Comparison of ENCODE assay signal across 9 mouse cellular contexts in genomic region chr17:35710705-35711347, GRCm38 (mm10). TPM values are rescaled to one million over a fixed set of nuclear protein-coding genes. Genes with fewer than 3 reads are reported as not detected.
DNase-seq lines count a peak whose midpoint lies in the region; ATAC-seq lines count a peak whose summit lies in the region.
"Had no signal": no experiment of that assay in that cellular context is flagged by ENCODE, and none has a peak within 500 bp of the region (broad histone marks: within the 10 kb centered on the region; RNA-seq: fewer than 3 reads in every experiment).

No protein-coding gene starts in this region.

- no peaks in the 10 kb centered on the region for H3K36me3 ChIP-seq in heart, embryonic 11.5 days (ENCODE audit: control insufficient read depth, insufficient read depth, low read length)
- H3K36me3 ChIP-seq in hindbrain, embryonic 11.5 days (ENCODE audit: control insufficient read depth, insufficient read depth, low read length): no peaks in the 10 kb centered on the region
- no peaks in the 10 kb centered on the region for H3K36me3 ChIP-seq in midbrain, embryonic 10.5 days

- peak overlapping the region; percentile 27; the same call in 1 of the 2 replicates for H3K4me2 ChIP-seq in heart, embryonic 11.5 days
- H3K4me2 ChIP-seq in hindbrain, embryonic 11.5 days (replicated peaks; ENCODE audit: low read depth, low read length): no peak overlapping the region

- intact Hi-C loops in left cerebral cortex, postnatal 36 days (cut with DNase I): no loop called here
- intact Hi-C loops in gastrocnemius, postnatal 36 days (cut with DNase I): no loop called here

- H3K27ac ChIP-seq in heart, embryonic 11.5 days (ENCODE audit: low read depth, low read length): peak overlapping the region; percentile 79
- 0 out of 2 replicates have a peak overlapping the region, but pooled peaks have one; percentile 19 for H3K27ac ChIP-seq in hindbrain, embryonic 11.5 days (ENCODE audit: low read depth, low read length)
- H3K27ac ChIP-seq in midbrain, embryonic 10.5 days (replicated peaks): peak overlapping the region; percentile 79

- no peak overlapping the region for H3K9ac ChIP-seq in heart, embryonic 11.5 days (ENCODE audit: low read depth, low read length)
- no peak overlapping the region for H3K9ac ChIP-seq in hindbrain, embryonic 11.5 days (ENCODE audit: low read depth, low read length)

- WGBS in heart, embryonic 11.5 days (ENCODE audit: insufficient replicate concordance): 30% methylated on average over 8 of the region's 8 CpGs
- 40% methylated on average over 8 of the region's 8 CpGs for WGBS in hindbrain, embryonic 11.5 days
- 49% methylated on average over 8 of the region's 8 CpGs for WGBS in midbrain, embryonic 10.5 days

- peak; percentile 57; the same call in 1 of the 2 replicates for ATAC-seq in heart, embryonic 11.5 days (replicated peaks; ENCODE audit: insufficient number of reproducible peaks, low FRiP score, low TSS enrichment)
- peak; percentile 49 for ATAC-seq in hindbrain, embryonic 11.5 days (ENCODE audit: low FRiP score)

- H3K4me1 ChIP-seq in heart, embryonic 11.5 days (ENCODE audit: control insufficient read depth, insufficient read depth, low read length): peaks cover 29% of the 10 kb centered on the region
- peaks cover 7% of the 10 kb centered on the region; the same call in 1 of the 2 replicates for H3K4me1 ChIP-seq in hindbrain, embryonic 11.5 days (replicated peaks; ENCODE audit: control insufficient read depth, insufficient read depth, low read length)
- H3K4me1 ChIP-seq in midbrain, embryonic 10.5 days: peaks cover 41% of the 10 kb centered on the region

- DNase-seq in heart, adult 11 months: no peak
- DNase-seq in adrenal gland, postnatal 36 days: peak; percentile 58 to 67
- DNase-seq in hindbrain, embryonic 11.5 days (ENCODE audit: low spot score): peak; percentile 57
- peak; percentile 62 for DNase-seq in midbrain, embryonic 10.5 days (ENCODE audit: low spot score)
- no peak for DNase-seq in left cerebral cortex, postnatal 36 days (ENCODE audit: low spot score in 2 of 2)
- no peak for DNase-seq in gastrocnemius, postnatal 36 days
- DNase-seq in c-Kit-positive CD71-positive TER-119-positive erythroid progenitor cells, embryonic 14.5 days (ENCODE audit: low spot score): no peak

- H3K4me3 ChIP-seq in heart, embryonic 11.5 days (ENCODE audit: low read depth, low read length): no peak overlapping the region
- no peak overlapping the region for H3K4me3 ChIP-seq in hindbrain, embryonic 11.5 days (ENCODE audit: low read depth, low read length)
- peak overlapping the region; percentile 21 for H3K4me3 ChIP-seq in midbrain, embryonic 10.5 days
- H3K4me3 ChIP-seq: myocyte had no signal

- H3K9me3 ChIP-seq in heart, embryonic 11.5 days (replicated peaks; ENCODE audit: control insufficient read depth, low read length): no peaks in the 10 kb centered on the region
- no peaks in the 10 kb centered on the region for H3K9me3 ChIP-seq in hindbrain, embryonic 11.5 days (ENCODE audit: control insufficient read depth, low read length)
- no peaks in the 10 kb centered on the region for H3K9me3 ChIP-seq in midbrain, embryonic 10.5 days (replicated peaks)

- no peaks in the 10 kb centered on the region for H3K27me3 ChIP-seq in heart, embryonic 11.5 days (ENCODE audit: control insufficient read depth, insufficient read depth, low read length)
- no peaks in the 10 kb centered on the region for H3K27me3 ChIP-seq in hindbrain, embryonic 11.5 days (ENCODE audit: control insufficient read depth, insufficient read depth, low read length)
- no peaks in the 10 kb centered on the region for H3K27me3 ChIP-seq in midbrain, embryonic 10.5 days (ENCODE audit: low read depth, poor library complexity, severe bottlenecking)

RNA-seq across cellular contexts. Expression of gene Ddr1, which starts 6.4 kb away (rescaled TPM):
- polyA plus RNA-seq in heart, embryonic 11.5 days (2014; fragmentation: Nextera tagmentation; extraction: Ambion mirVana): 60.6 and 89.2 TPM in 2 replicates
- total RNA-seq in adrenal gland, postnatal 36 days (2021): 10 to 100 TPM; 43.4 to 48.8 TPM
- polyA plus RNA-seq in hindbrain, embryonic 11.5 days (2014; fragmentation: Nextera tagmentation; extraction: Ambion mirVana): 69.9 and 78.8 TPM in 2 replicates
- polyA plus RNA-seq in midbrain, embryonic 10.5 days (2016; fragmentation: Nextera tagmentation; extraction: Ambion mirVana): 142 and 193 TPM in 2 replicates
- 10 to 100 TPM; 52.5 to 69.9 TPM for total RNA-seq in left cerebral cortex, postnatal 36 days (2021)
- 10 to 100 TPM; 12.7 to 15.0 TPM for total RNA-seq in gastrocnemius, postnatal 36 days (2021)

RNA-seq across cellular contexts. Expression of gene Gtf2h4, which starts 37.3 kb away (rescaled TPM):
- 30.1 and 31.1 TPM in 2 replicates for polyA plus RNA-seq in heart, embryonic 11.5 days (2014; fragmentation: Nextera tagmentation; extraction: Ambion mirVana)
- total RNA-seq in adrenal gland, postnatal 36 days (2021): 10 to 100 TPM; 20.2 to 23.3 TPM
- polyA plus RNA-seq in hindbrain, embryonic 11.5 days (2014; fragmentation: Nextera tagmentation; extraction: Ambion mirVana): 37.8 and 41.4 TPM in 2 replicates
- polyA plus RNA-seq in midbrain, embryonic 10.5 days (2016; fragmentation: Nextera tagmentation; extraction: Ambion mirVana): 50.1 and 52.3 TPM in 2 replicates
- 10 to 100 TPM; 26.8 to 29.9 TPM for total RNA-seq in left cerebral cortex, postnatal 36 days (2021)
- total RNA-seq in gastrocnemius, postnatal 36 days (2021): 10 to 100 TPM; 15.3 to 19.0 TPM

RNA-seq across cellular contexts. Expression of gene Vars2, which starts 43.4 kb away (rescaled TPM):
- polyA plus RNA-seq in heart, embryonic 11.5 days (2014; fragmentation: Nextera tagmentation; extraction: Ambion mirVana): 9.1 and 12.7 TPM in 2 replicates
- total RNA-seq in adrenal gland, postnatal 36 days (2021): 10 to 100 TPM; 30.8 to 40.0 TPM
- 6.9 and 8.7 TPM in 2 replicates for polyA plus RNA-seq in hindbrain, embryonic 11.5 days (2014; fragmentation: Nextera tagmentation; extraction: Ambion mirVana)
- 19.3 and 20.6 TPM in 2 replicates for polyA plus RNA-seq in midbrain, embryonic 10.5 days (2016; fragmentation: Nextera tagmentation; extraction: Ambion mirVana)
- total RNA-seq in left cerebral cortex, postnatal 36 days (2021): 10 to 100 TPM; 30.1 to 40.0 TPM
- 10 to 100 TPM; 12.5 to 12.9 TPM for total RNA-seq in gastrocnemius, postnatal 36 days (2021)

Comparison
In these comparisons a context has a peak if more than half of its experiments do, and no peak if none do; other contexts are left out.
1. H3K27ac ChIP-seq: peak in every context shown above with its lines; median percentile 79 in heart, embryonic 11.5 days; 79 in midbrain, embryonic 10.5 days; 19 in hindbrain, embryonic 11.5 days.
2. DNase-seq: peak in adrenal gland, postnatal 36 days (2 of 2), hindbrain, embryonic 11.5 days (single experiment) and midbrain, embryonic 10.5 days (single experiment); none in heart, adult 11 months (single experiment), left cerebral cortex, postnatal 36 days (0 of 2), gastrocnemius, postnatal 36 days (0 of 2) and c-Kit-positive CD71-positive TER-119-positive erythroid progenitor cells, embryonic 14.5 days (single experiment).